Mouse (Mus musculus): ENCODE results near the gene Atp1a4. TPM values are rescaled to one million over a fixed set of nuclear protein-coding genes. Genes with fewer than 3 reads are reported as not detected.
"Not testable (repeated sequence)": the region's sequence is repeated elsewhere in the genome, so short reads cannot be mapped to it uniquely, and the experiment has no call there.

Atp1a4 gene
- total RNA-seq, 2 experiments from 2014 or later: 0.66 to 0.96 TPM

DNA sequence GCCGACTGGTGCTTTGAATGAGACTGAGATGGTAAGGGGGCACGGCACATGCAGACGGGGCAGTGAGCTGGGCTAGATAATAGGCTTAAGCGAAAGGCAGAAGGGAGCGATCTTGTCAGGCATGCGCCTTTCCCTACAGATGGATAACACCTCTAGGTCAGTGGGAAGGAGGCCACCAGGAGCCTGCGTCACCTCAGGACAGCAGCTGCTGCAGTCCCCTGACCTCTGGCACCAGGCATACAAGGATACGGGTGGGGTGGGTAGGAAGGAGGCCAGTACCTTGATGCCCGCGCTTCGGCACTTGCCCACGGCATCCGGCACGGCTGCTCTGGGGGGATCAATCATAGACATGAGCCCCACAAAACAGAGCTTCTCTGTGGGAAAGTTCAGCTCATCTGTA is 26.0 kb upstream of the Atp1a4 start:
- peak; percentile 61 for DNase-seq
- intact Hi-C loops (cut with DNase I; ENCODE audit: low total_unique reads): no loop called here

DNA sequence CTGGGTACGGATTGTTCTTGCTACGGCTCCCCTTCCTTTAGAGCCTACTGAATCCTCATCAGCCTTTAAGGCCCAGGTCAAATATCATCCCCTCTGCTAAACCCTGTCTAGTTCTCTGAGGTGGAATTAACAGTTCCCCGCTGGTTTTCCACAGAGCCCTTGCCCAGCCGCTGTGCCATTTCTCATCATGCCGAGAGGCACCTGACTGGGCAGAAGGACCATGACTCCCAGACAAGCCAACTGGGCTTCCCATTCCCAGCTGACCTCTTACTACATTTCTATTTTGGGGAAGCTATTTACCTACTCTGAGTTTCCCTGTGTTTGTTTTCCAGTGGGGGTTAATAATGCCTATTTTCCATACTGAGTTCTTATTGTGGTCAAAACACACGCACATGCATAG is 24.9 kb upstream of the Atp1a4 start:
- intact Hi-C loops (cut with DNase I; ENCODE audit: low total_unique reads): no loop called here
- no peak for DNase-seq

DNA sequence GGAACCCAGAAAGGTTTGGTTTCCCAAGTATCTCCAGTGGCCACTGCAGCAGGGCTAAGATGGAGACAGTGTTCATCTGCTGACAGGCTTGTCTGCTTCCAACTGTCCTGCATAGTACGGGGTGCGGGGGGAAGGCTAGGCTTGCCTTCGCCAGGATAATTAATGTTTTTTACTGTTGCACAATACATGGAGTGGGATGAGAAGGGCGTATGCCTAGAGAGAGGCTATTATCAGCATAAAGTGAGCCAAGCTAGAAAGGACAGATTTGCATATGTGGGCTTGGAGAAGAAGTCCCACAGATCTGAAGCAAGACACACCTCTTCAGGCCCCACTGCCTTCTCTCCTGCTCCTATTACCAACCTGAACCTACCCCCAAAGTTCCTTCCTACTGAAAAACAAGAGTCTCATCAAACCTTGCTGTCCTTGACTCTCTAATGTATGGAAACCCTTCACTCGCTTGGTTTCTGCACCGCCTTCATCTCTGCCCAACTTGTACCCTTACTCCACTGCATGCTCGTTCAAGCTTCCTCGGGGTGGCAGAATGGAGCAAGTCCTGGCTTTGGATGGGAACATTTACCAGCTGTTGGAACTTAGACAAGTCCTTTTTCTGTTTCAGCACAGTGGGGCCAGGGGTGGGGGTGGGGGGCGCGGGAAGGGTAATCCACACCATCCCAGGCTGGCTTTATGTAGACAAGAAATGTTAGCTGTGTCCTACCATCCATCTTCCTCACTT is 23.5 kb upstream of the Atp1a4 start:
- no peak for DNase-seq
- intact Hi-C loops (cut with DNase I; ENCODE audit: low total_unique reads): no loop called here

DNA sequence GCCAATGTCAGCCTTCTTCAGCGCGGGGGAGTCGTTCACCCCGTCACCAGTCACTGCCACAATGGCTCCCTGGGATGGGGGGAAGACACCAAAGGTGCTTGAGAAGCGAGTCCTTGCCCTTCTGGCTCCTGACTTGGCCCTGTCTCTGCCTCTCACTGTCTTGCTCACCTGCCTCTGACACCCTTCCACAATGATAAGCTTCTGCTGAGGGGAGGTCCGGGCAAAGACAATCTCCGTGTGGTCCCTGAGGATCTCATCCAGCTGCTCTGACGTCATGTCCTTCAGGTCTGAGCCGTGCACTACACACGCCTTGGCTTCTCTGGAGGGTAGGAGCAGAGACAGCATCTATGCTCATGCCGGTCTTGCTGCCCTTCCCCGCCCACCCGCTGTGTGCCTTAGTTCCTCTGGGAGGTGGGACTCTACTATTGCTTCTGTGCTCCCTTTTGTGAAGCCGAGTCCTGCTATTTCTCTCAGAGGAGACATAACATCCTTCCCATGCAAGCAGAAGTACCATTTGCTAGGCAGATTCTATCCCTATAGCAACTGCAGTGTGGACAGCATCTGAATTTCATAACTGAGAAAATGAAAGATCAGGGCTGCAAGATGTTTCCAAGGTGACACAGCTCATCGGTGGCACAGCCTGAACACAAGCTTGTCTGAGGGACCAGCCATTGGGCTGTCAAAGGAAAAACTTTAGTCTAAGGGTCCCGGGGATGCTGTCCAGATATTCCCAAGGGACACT is 21.7 kb upstream of the Atp1a4 start:
- intact Hi-C loops (cut with DNase I; ENCODE audit: low total_unique reads): no loop called here
- DNase-seq: no peak

DNA sequence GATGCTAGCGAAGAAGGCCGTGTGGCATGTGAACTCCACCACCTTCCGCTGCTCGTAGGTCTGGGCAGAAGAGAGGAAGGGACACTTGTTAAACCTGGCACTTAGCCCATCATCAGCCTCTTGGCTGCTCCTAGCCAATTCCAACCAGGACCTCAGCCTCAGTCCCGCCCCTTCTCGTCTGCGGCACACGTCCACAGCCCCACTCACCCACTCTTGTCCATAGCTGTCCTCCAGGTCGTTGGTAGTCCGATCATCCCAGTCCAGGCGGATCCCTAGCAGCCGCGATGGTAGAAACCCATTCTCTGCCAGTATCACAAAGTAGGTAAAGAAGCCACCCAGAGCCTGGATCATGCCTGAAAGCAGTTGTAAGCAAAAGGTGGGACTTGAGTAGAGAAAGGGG is 20.1 kb upstream of the Atp1a4 start:
- intact Hi-C loops (cut with DNase I; ENCODE audit: low total_unique reads): no loop called here
- no peak for DNase-seq

DNA sequence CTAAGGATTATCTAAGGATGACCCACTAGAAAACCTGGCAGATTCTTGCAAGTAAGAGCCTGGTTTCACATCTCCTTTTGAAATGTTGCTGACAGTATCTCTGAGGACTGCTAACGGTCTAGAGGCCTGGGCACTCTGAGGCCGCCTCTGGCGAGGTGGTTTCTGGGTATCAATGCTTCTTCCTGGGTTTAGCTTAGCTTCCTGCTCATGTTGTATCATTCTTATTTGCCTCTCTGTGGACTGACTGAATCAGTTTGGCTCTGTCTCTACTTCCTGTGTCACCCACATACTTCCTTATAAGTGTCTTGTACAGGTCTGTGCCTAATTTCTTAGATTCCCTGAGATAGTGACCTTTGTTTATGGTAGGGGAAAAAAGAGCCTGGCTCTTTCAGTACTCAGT is 19.0 kb upstream of the Atp1a4 start:
- DNase-seq: no peak
- intact Hi-C loops (cut with DNase I; ENCODE audit: low total_unique reads): no loop called here

DNA sequence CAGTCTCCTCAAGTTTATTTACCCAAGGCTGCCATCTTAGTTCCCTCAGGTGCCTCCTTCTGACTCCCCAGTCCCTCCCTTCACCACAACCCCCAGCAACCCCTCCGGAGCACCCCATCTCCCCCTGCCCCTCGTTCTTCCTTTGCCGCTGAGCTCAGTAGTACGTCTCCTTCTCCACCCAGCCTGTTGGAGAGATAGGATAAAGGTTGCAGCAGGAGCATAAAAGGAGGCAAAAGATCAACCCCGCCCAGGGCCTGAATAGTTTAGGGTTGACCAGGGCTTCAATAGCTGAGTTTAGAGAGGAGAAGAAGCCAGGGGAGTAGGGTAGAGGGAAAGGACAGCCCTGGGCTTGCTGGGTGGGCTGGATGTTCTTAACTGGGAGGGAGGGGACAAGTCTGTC is 16.3 kb upstream of the Atp1a4 start:
- intact Hi-C loops (cut with DNase I; ENCODE audit: low total_unique reads): no loop called here

DNA sequence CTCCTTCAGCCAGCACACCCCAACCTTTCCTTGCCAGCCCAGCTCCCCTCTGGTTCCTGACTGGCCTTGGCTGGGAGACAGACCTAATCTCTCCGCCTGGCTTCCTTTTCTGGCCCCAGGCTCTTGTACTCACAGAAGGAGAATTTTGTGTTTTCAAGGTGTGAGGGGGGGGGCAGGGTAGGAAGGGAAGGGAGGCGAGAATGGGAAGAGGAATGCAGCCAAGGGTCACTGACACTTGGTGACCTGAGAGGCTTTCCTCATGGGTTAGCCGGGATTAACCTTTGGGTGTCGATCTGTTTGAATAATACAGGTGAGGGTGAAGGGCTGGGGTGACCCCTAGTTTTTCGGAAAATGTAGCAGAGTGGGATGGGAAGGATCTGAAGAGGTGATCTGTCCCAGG is 15.9 kb upstream of the Atp1a4 start:
- intact Hi-C loops (cut with DNase I; ENCODE audit: low total_unique reads): no loop called here
- DNase-seq: no peak

More for the DNA sequence above, 16.3 kb upstream of the Atp1a4 start:
- no peak for DNase-seq

DNA sequence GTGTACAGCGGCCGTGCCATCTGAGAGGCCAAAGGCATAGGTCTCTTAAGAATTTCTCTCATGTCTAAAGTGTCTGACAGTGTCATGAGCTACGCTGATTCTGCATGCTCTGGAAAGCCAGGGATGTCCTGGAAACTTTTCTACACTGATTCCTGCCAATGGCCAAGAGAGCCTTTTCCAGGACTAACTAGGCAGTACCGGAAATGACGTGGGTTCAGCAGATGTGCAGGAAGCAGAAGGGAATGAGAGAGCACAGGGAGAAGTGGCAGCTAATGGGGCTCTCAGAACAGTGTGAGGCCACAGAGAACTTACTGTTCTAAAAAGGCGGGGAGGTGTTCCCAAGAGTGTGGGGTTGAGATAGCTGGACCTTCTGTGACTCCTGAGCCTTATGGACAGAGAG is 15.2 kb upstream of the Atp1a4 start:
- intact Hi-C loops (cut with DNase I; ENCODE audit: low total_unique reads): no loop called here
- DNase-seq: peak; percentile 57

DNA sequence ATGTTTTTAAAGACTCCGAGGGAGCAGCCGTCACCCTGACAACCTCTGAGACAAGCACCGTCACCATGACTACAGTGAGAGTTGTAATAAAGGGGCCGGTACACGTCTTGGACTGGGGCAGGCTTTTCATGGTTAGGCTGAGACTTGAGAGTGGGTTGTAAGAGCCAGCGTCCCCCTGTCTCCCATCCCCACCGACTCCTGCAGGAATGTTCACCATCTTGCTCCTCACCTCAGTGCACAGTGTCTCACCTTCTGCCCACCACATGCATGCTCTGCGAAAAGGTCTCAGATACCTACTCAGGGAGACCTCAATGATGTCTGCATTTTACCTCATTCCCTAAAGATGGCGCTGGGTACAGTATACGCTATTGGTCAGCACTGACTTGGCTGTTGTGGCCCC is 13.6 kb upstream of the Atp1a4 start:
- no peak for DNase-seq
- intact Hi-C loops (cut with DNase I; ENCODE audit: low total_unique reads): no loop called here

DNA sequence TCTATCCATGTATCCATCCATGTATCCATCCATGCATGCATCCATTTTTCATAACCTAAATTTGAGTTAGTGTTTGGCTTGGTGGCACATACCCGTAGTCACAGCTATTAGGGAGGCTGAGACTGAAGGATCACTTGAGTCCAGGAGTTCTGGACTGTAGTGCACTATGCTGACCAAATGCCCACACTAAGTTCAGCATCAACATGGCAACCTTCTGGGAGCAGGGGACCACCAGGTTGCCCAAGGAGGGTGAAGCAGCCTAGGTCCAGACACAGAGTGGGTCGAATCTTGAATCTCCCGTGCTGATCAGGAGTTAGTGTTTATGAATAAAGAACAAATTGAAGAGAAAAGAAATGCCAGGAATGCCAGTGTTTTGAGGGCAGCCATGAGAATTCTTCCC is 13.0 kb upstream of the Atp1a4 start:
- intact Hi-C loops (cut with DNase I; ENCODE audit: low total_unique reads): no loop called here
- DNase-seq: no peak

DNA sequence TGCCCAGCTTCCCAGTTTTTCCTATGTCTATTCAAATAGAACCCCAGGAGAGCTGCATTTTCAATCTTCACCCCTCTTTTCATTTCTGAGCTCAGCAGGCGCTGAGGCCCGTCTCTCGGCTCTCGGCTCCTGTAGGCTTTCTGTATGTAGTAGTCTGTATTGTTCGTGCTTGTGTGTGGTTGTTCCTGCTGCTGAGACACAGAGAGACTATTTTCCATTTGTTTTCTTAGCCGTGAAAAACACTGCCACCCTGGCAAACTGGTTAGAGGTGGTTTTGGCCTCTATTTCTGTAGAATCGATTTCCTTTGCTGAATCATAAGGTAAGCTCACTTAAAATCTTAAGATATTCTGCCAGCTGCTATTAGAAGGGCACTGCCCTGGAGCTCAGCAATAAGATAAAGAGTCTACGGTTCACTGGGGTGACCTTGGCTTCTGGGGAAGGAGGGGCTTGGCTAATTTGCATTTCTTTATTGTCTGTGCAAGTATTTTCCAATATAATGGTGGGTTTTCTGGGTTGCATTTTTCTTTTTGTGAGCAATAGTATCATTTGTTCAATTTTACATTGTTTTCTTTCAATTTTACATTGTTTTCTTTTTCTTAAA is 3.4 kb upstream of the Atp1a4 start, which contains the start of gene Igsf8:
Gene Igsf8 (plus strand): TSS at position 165 of the 602 bp plus-strand sequence.
- intact Hi-C loops (cut with DNase I; ENCODE audit: low total_unique reads): no loop called here
- DNase-seq: no peak

DNA sequence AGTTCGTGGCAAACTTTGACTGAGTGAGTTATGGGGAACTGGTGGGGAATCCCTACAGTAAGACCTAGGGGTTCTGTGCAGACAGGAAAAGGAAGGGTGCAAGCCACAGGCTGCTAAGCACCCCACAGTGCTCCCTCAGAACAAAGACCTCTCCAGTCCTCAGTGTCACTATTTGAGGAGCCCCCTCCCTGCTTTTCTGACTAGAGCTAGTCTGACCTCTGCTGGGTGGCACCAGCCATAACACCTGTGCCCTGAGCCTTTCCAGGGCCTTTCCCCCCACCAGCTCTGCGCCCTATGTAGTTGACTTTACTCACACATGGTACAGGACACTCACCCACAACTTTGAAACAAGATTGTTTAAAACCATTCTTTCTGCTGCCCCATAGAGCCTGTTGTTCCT is 10.5 kb downstream of the Atp1a4 start:
- intact Hi-C loops (cut with DNase I; ENCODE audit: low total_unique reads): loop anchor here (5.0 to 10.0 kb wide), 2 partner anchors 35 to 83 kb away; no protein-coding TSS in a partner anchor
- peak; percentile 31 for DNase-seq

DNA sequence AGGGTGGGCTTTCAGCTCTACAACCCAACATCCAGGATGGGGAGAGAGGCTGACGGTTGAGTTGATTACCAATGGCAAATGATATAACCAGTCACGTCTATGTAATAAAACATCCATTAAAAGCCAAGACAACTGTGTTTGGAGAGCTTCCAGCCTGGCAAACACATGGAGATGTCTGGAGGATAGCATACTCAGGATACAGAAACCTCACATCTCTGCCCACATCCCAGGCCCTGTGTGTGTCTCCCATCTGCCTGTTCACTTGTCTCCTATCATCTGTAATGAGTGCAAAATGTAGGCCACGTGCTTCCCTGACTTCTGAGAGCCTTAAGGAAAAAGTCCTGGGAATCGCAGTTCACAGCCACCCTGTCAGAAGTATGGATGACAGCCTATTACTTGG is 11.0 kb downstream of the Atp1a4 start:
- intact Hi-C loops (cut with DNase I; ENCODE audit: low total_unique reads): loop anchor here (5.0 to 10.0 kb wide), 2 partner anchors 35 to 82 kb away; no protein-coding TSS in a partner anchor

DNA sequence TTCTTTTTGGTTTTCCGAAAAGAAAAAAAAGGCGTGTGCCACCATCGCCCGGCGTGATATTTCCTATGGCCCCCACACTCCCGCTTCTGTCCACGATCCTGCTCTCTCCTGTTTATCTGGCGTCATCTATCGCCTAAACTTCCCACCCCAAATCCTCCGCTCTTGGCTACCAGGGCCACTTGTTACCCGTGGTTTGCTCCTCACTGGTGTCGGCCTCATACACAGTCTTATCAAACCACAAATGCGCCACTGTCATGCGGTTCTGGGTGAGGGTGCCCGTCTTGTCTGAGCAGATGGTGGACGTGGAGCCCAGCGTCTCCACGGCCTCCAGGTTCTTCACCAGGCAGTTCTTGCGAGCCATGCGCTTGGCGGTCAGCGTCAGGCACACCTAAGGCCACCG is 13.6 kb downstream of the Atp1a4 start:
- intact Hi-C loops (cut with DNase I; ENCODE audit: low total_unique reads): loop anchor here (5.0 to 10.0 kb wide), 2 partner anchors 32 to 80 kb away; no protein-coding TSS in a partner anchor
- not testable (repeated sequence) for DNase-seq

More for the DNA sequence above, 11.0 kb downstream of the Atp1a4 start:
- DNase-seq: no peak

DNA sequence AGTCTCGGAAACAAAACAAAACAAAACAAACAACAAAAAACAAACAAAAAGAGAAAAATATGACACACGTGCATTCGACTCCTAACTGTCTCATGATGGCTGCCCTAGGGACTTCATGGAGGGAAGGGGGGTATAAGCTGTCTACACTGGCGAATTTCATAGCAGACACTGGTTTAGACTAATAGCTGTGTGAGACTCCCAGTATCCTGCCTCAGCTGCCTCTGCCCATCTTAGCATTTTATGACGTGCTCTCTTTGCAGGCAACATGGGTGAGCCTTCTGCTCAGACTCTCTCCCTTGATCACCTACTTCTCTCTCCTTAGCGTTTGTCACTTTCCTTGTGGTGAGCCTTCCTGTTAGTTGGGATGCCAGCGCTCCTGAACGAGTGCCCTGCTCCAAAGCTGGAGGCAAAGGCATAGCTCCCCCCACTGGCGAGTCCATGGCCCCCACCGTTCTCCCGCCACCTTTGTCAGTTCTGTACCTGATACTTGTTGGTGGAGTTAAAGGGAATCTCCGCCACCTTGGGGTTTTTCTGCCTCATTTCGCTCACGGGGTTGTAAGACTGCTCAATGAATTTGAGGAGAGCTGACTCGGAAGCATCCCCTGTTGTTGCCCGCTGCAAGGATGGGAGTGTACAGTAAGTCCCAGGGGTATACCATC is 14.5 kb downstream of the Atp1a4 start:
- DNase-seq: peak; percentile 72
- intact Hi-C loops (cut with DNase I; ENCODE audit: low total_unique reads): loop anchor here (10.0 kb wide), 1 partner anchor 79 kb away; no protein-coding TSS in a partner anchor

DNA sequence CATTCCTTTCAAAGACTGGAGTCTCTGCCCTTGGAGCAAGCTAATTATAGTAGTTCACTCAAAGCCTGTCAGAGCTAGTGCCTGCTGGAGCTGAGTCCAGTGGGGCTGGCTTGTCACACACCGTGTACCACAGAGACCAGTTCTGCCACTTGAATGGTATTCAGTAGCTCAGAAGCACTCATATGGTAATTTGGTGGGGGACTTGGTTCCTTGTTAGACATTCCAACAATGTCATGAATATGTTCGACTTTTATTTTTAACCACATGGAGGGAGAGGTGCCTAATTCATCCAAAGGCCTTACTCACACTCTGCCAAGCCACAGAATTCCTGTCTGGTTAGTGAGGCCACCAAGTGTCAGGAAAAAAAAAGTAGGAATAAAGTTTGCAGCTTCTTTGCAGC is 15.8 kb downstream of the Atp1a4 start:
- DNase-seq: peak; percentile 57
- intact Hi-C loops (cut with DNase I; ENCODE audit: low total_unique reads): loop anchor here (10.0 kb wide), 1 partner anchor 78 kb away; no protein-coding TSS in a partner anchor

DNA sequence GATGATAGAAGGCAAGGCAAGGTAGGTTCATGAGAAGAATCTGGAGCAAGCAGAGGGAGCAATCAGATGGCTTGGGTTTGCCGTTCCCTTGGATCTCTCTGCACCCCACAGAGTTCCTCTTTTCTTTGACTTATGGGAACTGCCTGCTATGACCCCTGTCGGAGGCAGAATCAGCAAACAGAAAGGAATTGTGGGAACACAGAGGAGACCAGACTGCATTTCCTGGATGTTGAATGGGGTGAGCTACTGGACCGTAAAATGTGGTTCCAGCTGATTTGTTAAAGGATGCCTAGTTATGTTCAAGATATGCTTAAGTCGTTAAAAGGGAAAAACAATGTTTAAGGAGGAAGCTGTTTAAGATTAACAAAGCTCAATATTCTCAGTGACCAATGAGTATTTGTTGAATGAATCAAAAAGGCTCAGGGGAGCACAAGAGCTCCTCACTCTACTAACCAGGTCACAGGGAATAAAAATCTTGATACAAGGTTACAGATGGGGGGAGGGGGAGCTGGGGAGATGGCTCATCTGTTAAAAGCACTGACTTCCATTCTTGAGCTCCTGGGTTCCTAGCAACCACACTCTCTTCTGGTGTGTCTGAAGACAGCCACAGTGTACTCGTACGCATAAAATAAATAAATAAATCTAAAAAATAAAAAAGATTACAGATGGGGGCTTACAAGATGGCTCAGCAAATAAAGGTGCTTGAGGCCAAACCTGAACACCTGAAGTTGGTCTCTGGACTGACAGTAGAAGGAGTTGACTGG is 17.1 kb downstream of the Atp1a4 start:
- intact Hi-C loops (cut with DNase I; ENCODE audit: low total_unique reads): loop anchor here (10.0 kb wide), 1 partner anchor 76 kb away; no protein-coding TSS in a partner anchor

DNA sequence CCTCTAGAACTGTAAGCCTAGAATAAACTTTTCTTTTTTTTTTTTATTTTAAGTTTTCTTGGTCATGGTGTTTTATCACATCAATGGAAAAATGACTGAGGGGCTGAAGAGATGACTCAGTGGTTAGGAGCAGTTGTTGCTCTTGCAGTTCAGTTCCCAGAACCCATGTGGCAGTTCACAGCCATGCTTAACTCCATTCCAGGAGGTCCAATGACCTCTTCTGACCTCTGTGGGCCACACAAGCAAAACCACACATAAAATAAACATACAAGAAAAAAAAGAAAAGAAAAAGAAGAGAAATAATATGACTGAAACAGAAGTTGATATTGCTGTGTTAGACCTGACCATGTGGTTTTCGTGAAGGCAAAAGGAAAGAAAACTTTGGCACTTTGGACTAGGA is 29.0 kb downstream of the Atp1a4 start:
- intact Hi-C loops (cut with DNase I; ENCODE audit: low total_unique reads): no loop called here

More for the DNA sequence above, 17.1 kb downstream of the Atp1a4 start:
- no peak for DNase-seq

More for the DNA sequence above, 29.0 kb downstream of the Atp1a4 start:
- DNase-seq: no peak

Data from gastrocnemius, postnatal 14 days (tissue).